ENCODE assay signal across 10 mouse cellular contexts in genomic region chr13:83526066-83526465, GRCm38 (mm10). TPM values are rescaled to one million over a fixed set of nuclear protein-coding genes. Genes with fewer than 3 reads are reported as not detected.
DNase-seq lines count a peak whose midpoint lies in the region; ATAC-seq and TF ChIP-seq lines count a peak whose summit lies in the region.
"Had no signal": no experiment of that assay in that cellular context is flagged by ENCODE, and none has a peak within 500 bp of the region (broad histone marks: within the 10 kb centered on the region; RNA-seq: fewer than 3 reads in every experiment).

No protein-coding gene starts in this region.

- ATAC-seq in kidney, embryonic 16.5 days (ENCODE audit: low FRiP score, low TSS enrichment) = no peak
- no peak for ATAC-seq in hindbrain, embryonic 12.5 days (ENCODE audit: low FRiP score)
- ATAC-seq in midbrain, embryonic 15.5 days (replicated peaks) = no peak
- ATAC-seq in cerebellum, adult (ENCODE audit: insufficient number of reproducible peaks, low FRiP score, low TSS enrichment) = no peak
- ATAC-seq: Patski had no signal

- DNase-seq in kidney, adult 18-20 months = no peak
- no peak for DNase-seq in ovary, adult 18-20 months (ENCODE audit: low spot score)
- DNase-seq in frontal cortex, postnatal 25 days (ENCODE audit: low spot score in 2 of 2) = no peak
- DNase-seq: lung, adult 18-20 months had no signal

- H3K4me1 ChIP-seq in kidney, embryonic 16.5 days (ENCODE audit: insufficient read depth, low read length) = peaks cover 3% of the 10 kb centered on the region; the same call in 1 of the 2 replicates
- H3K4me1 ChIP-seq in cortical plate, adult 2 months (ENCODE audit: control insufficient read depth, insufficient read depth, low read length) = peaks cover 1% of the 10 kb centered on the region; the same call in 1 of the 2 replicates
- no peaks in the 10 kb centered on the region for H3K4me1 ChIP-seq in hindbrain, embryonic 12.5 days
- H3K4me1 ChIP-seq in midbrain, embryonic 15.5 days = peaks cover 3% of the 10 kb centered on the region; the same call in 1 of the 2 replicates

- peak overlapping the region; percentile 49 for H3K9ac ChIP-seq in kidney, embryonic 16.5 days (replicated peaks; ENCODE audit: low read length)
- no peak overlapping the region for H3K9ac ChIP-seq in hindbrain, embryonic 12.5 days
- no peak overlapping the region for H3K9ac ChIP-seq in midbrain, embryonic 15.5 days

- H3K27ac ChIP-seq in kidney, embryonic 16.5 days (ENCODE audit: low read length) = peak overlapping the region; percentile 83; the same call in 1 of the 2 replicates
- no peak overlapping the region for H3K27ac ChIP-seq in cortical plate, adult 2 months (ENCODE audit: insufficient read depth, low read length)
- H3K27ac ChIP-seq in hindbrain, embryonic 12.5 days = no peak overlapping the region
- H3K27ac ChIP-seq in midbrain, embryonic 15.5 days = no peak overlapping the region

- WGBS in kidney, embryonic 16.5 days = 36% methylated on average over 6 of the region's 6 CpGs
- 52% methylated on average over 6 of the region's 6 CpGs for WGBS in hindbrain, embryonic 12.5 days
- WGBS in midbrain, embryonic 15.5 days = 44% methylated on average over 6 of the region's 6 CpGs

- peak overlapping the region; percentile 75 for H3K4me2 ChIP-seq in kidney, embryonic 16.5 days (replicated peaks; ENCODE audit: low read depth, low read length)
- H3K4me2 ChIP-seq in hindbrain, embryonic 12.5 days (replicated peaks) = 0 out of 2 replicates have a peak overlapping the region, but pooled peaks have one; percentile 4
- H3K4me2 ChIP-seq in midbrain, embryonic 15.5 days = peak overlapping the region; percentile 90; the same call in 1 of the 2 replicates

- no peaks in the 10 kb centered on the region for H3K27me3 ChIP-seq in kidney, embryonic 16.5 days (ENCODE audit: insufficient read depth, low read length)
- H3K27me3 ChIP-seq in hindbrain, embryonic 12.5 days = peaks cover 9% of the 10 kb centered on the region; the same call in 1 of the 2 replicates
- 0 out of 2 replicates have a peak, but pooled peaks cover 2% of the 10 kb centered on the region for H3K27me3 ChIP-seq in midbrain, embryonic 15.5 days (replicated peaks)

- no peaks in the 10 kb centered on the region for H3K9me3 ChIP-seq in kidney, embryonic 16.5 days (ENCODE audit: low read length)
- H3K9me3 ChIP-seq in hindbrain, embryonic 12.5 days (replicated peaks) = no peaks in the 10 kb centered on the region
- H3K9me3 ChIP-seq in midbrain, embryonic 15.5 days = no peaks in the 10 kb centered on the region

- no peaks in the 10 kb centered on the region for H3K36me3 ChIP-seq in kidney, embryonic 16.5 days (ENCODE audit: insufficient read depth, low read length)
- H3K36me3 ChIP-seq in hindbrain, embryonic 12.5 days = no peaks in the 10 kb centered on the region
- no peaks in the 10 kb centered on the region for H3K36me3 ChIP-seq in midbrain, embryonic 15.5 days (replicated peaks)

- no peak for TF ChIP-seq CTCF in cortical plate, adult 2 months (IDR thresholded peaks at IDR 0.05; ENCODE audit: extremely low read depth, insufficient read depth, low read length)

- H3K4me3 ChIP-seq in kidney, embryonic 16.5 days (ENCODE audit: low read length) = peak overlapping the region; percentile 68
- peak overlapping the region; percentile 81 for H3K4me3 ChIP-seq in cortical plate, adult 2 months (ENCODE audit: insufficient read depth, low read length)
- no peak overlapping the region for H3K4me3 ChIP-seq in hindbrain, embryonic 12.5 days
- peak overlapping the region; percentile 57 for H3K4me3 ChIP-seq in midbrain, embryonic 15.5 days

- TF ChIP-seq POLR2A in cortical plate, adult 2 months (IDR thresholded peaks at IDR 0.05; ENCODE audit: extremely low read depth, insufficient read depth, low read length) = no peak

RNA-seq across cellular contexts. Expression of gene Mef2c, which starts 22.2 kb away (rescaled TPM):
- polyA plus RNA-seq in kidney, embryonic 16.5 days (2015; fragmentation: Nextera tagmentation; extraction: Ambion mirVana) = 54.9 and 56.5 TPM in 2 replicates
- polyA plus RNA-seq in cortical plate, adult 2 months (2012; rRNA removed) = 308 and 319 TPM in 2 replicates
- polyA plus RNA-seq in hindbrain, embryonic 12.5 days (2016; fragmentation: Nextera tagmentation; extraction: Ambion mirVana) = 28.9 and 41.7 TPM in 2 replicates
- polyA plus RNA-seq in midbrain, embryonic 15.5 days (2015; fragmentation: Nextera tagmentation; extraction: Ambion mirVana) = 27.1 and 39.5 TPM in 2 replicates
- polyA plus RNA-seq: Patski had no signal

Comparison
In these comparisons a context has a peak if more than half of its experiments do, and no peak if none do; other contexts are left out.
1. H3K4me2 ChIP-seq: peak in every context shown above with its lines; median percentile 90 in midbrain, embryonic 15.5 days; 75 in kidney, embryonic 16.5 days; 4 in hindbrain, embryonic 12.5 days.